Mouse (Mus musculus) erythroid progenitor cell, adult 5-6 weeks (primary cell): ENCODE data around the gene 1700001P01Rik. TPM values are rescaled to one million over a fixed set of nuclear protein-coding genes. Genes with fewer than 3 reads are reported as not detected.

Experiments
- ATAC-seq: replicated peaks from 2 replicates; pipeline ENCODE4 v1.8.0; 2016; ENCODE audit warnings: moderate number of reproducible peaks, mild to moderate bottlenecking, moderate TSS enrichment, inconsistent platforms; ENCODE audit not compliant: poor library complexity, low FRiP score, severe bottlenecking
- total RNA-seq, 2 experiments: library from RNA; stranded (forward) in 1 of 2; stranded (reverse) in 1 of 2; fragments of 150-400 nt in 1 of 2; fragments of 186-747, 209-891 nt in 1 of 2; gene quantifications; 2 replicates each; pipeline versions ENCODE4 v1.2.3 to v1.2.4; 2015 to 2017; ENCODE audit warnings: low replicate concordance in 2 of 2

The 1700001P01Rik gene
- total RNA-seq, 2 experiments from 2014 or later: not detected

DNA sequence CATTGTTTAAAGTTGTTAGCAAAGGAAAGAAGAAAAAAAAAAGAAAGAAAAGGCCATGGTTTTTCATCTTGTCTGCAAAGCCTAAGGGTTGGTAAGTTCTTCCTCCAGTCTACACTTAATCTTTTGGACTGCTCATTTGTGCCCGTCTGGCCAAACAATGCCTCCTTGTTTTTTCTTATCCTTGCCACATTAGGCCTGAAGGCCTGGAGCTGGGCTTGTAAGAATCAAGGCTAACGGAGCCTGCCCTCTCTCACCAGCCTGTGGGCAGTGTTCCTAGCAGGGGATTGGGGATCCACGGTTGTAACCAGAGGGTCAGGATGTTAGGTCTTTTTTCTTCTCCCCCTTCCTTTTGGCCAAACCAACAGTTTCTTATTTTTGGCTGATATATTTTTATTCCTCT lies 35.3 kb upstream of the 1700001P01Rik start:
- no peak for ATAC-seq

GRCm38 (mm10) chr11:97810356-97810755 lies 34.6 kb upstream of the 1700001P01Rik start:
- ATAC-seq: no peak

GRCm38 (mm10) chr11:97809235-97810121 lies 33.8 kb upstream of the 1700001P01Rik start:
- ATAC-seq: no peak

- no peak for ATAC-seq
Measured at GRCm38 (mm10) chr11:97808621-97809234, 33.0 kb upstream of the 1700001P01Rik start.

GRCm38 (mm10) chr11:97808093-97808492 lies 32.4 kb upstream of the 1700001P01Rik start:
- ATAC-seq: no peak

GRCm38 (mm10) chr11:97807626-97808025 lies 31.9 kb upstream of the 1700001P01Rik start:
- ATAC-seq: no peak

DNA sequence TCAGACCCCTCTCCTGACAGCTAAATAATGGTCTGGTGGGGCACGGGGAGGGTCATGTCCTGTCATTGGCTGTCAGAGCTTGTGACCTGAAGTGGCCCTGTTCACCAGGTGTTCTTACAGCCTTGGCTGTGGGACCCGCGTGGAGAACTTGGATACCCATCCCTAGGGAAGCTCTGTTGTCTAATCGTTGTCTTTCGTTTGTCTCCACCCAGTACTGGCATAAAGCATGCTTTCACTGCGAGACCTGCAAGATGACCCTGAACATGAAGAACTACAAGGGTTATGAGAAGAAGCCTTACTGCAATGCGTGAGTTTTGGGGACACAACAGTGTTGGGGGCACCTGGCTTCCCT lies 30.9 kb upstream of the 1700001P01Rik start:
- no peak for ATAC-seq

DNA sequence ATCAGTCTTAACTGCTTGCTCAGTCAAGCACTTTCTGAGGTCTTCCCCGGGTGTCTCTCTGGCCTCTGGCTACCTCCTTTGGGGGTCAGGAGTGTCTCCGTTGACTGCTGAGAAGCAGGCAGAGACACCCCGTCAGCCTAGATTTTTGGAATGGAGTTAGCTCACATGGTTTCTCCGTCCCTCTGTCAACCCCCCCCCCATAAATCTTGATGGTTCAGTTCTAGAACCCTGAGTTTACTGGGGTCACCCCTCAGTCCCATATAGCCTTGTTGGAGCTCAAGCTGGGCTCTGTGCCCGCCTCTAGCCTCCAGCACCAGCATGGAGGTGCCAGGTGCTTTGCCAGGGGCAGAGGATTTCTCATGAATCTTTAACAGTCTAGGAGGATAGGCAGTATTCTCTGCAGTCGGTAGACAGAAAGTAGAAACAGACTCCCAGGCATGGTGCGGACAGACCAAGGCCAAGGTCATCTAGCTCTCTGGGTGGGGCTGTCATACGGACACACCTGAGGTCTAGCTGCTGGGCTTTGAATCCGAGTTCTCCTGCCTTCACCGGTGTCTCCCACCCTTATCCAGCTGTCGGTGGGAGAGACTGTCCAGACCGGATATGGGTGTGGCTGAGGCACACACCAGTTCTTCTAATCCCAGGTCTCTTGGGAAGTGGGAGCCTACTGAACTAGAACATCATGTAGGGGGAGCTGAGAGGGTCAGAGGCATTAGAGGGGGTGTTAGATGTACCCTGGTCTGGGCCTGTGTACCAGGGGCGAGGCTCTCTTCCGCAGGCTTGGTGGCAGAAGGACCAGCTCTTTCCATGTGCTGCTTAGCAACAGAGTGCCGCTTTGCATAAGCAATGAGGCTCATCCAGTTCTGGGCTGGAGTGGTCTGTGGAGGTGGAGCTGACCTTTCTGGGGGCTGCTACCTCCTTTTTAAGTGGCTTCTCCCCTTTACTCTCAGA lies 30.2 kb upstream of the 1700001P01Rik start:
- no peak for ATAC-seq

DNA sequence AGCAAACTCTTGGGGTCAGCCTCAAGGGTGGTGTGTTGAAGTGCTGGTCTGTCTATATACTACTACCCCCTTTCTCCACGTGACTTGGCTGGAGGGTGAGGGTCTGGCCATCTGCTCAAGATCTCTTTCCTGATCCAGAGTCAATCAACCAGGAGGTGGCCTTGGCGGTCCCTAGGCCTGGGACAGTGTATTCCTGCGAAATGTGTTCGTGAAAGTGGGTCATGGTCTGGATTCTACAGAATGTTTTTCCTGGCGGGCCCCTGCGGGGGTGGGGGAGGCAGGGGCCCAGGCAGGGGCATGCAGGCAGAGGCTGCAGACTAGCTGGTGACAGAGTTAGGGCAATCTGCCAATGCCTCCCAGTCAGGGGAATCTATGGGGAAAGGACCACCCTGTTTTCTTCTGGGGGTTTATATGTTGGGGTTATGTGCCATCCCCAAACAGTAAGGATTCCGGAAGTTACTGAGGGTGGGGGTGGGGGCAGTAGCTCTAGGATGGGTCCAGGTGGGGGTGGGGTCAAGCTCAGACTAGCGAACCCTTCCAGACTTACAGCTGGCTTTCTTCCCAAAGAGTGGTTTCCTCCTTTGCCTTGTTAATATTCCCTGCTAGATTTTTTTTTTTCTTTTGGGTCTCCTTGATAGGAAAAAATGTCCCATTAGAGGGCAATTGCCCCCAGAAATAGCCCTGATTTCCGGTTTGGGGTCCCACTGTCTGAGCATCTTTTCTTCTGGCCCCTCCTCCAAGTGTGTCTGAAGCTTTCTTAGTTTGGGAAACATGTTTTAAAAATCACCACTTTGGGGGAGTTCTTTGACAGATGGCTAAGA lies 29.3 kb upstream of the 1700001P01Rik start:
- no peak for ATAC-seq

DNA sequence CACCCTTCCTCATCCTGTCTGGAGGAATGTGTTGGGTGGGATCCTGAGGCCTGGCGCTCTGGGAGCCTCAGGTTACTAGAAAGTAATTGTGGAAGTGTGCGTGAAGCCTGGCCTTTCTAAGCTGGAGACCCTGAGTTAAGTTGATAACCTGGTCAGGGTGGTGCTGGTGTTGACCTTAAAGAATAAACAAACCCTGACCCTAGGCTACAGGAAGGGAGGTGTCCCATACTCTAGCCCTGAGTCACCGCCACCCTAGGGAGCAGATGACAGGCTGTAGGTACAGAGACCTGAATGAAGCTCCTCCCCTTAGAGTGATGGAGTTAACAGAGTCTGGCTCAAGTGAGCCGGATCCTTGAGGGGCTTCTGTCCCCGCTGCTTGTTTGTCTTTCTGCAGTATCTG lies 28.1 kb upstream of the 1700001P01Rik start:
- no peak for ATAC-seq

DNA sequence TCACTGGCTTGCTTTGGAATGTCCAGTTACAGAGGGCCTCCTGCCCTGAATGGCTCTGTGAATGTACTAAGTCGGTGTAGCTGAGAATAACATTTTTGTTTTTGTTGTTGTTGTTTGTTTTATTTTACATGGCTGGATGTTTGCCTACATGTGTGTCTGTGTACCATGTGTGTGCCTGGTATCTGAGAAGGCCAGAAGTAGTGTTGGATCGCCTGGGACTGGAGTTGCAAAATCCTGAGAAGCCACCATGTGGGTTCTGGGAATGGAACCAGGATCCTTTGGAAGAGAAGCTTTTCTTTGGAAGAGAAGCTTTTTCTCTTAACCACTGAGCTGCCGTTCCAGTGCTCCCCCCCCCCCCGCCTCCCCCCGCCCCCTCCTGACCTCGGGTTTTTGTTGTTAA lies 26.8 kb upstream of the 1700001P01Rik start:
- no peak for ATAC-seq

DNA sequence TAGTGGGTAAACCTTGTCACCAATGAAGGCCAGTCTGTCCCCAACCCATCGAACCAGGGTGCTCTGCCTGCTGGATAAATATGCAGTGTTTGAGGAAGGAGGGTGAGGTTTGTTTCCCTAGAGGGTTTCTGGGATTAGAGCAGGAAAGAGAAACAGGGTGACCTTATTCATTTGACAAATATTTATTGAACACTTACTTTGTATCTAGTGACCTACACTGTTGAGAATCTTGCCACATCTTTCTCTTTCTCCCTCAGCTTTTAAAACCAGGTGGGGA lies 26.4 kb upstream of the 1700001P01Rik start:
- no peak for ATAC-seq

DNA sequence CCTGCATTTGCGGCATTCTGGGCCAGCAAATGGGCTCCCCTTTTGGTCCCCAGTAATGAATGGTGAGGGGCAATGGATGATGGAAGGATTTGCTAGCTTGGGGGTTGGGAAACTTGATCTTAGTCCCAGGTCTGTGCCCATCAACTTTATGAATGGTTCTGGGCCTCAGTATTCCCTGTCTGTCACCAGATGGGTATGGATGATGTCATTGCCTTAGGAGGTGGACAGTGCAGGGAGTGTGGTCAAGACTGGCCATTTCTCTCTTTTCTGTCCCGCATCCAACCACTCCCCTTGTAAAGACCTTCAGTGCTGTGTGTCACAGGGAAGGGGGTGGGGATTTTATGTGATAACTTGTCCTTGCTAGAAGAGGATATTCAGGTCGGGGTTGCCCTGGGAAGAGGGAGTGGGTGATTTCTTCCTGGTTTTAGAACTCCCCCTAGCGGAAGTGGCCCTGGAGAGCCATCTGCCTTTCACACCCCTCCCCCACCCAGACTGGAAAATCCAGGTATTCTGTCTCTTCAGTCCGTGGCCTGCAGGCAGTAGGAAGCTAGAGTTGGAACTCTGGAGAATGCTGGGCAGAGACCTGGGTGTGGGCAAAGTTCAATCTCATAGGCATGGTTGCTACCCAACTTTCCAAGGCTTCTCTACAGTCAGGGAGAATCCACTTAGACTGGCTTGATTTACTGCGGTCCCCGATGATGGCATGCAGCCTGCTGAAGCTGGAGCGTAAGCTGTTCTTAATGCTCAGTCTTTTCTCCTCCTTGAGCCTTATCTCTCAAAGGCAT lies 25.9 kb upstream of the 1700001P01Rik start:
- no peak for ATAC-seq

DNA sequence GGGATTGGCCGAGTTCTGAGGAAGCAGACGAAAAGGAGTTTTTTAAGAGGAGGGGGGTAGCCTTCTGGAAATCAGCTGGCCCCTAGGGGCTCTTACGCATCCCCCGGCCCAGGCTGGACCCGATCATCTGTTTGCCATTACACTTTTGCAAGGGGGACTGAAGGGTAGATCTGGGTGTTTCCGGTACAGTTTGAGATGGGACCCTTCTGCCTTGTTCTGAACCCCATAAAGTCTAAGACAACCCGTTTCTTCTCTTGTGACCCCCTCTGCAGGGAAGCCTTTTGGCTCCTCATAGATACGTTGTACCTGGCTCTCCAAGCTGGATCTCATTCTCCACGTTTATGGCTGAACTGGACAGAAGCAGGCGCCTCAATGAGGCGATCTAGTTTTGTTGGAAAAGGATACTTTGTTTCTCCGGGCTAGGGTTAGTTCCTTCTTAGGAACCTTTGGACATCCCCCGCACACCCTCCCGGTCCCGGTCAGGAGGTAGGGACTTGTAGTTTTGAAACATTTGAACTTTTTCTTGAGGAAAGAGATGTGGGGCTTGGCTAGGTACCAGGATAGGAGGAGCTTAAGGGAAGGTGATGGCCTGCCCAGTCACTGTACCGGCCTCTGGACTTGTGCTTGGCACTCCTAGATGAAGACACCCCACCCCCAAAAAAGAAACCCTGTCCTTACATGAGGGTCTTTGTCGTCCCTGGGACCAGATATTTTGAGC lies 25.1 kb upstream of the 1700001P01Rik start:
- no peak for ATAC-seq

DNA sequence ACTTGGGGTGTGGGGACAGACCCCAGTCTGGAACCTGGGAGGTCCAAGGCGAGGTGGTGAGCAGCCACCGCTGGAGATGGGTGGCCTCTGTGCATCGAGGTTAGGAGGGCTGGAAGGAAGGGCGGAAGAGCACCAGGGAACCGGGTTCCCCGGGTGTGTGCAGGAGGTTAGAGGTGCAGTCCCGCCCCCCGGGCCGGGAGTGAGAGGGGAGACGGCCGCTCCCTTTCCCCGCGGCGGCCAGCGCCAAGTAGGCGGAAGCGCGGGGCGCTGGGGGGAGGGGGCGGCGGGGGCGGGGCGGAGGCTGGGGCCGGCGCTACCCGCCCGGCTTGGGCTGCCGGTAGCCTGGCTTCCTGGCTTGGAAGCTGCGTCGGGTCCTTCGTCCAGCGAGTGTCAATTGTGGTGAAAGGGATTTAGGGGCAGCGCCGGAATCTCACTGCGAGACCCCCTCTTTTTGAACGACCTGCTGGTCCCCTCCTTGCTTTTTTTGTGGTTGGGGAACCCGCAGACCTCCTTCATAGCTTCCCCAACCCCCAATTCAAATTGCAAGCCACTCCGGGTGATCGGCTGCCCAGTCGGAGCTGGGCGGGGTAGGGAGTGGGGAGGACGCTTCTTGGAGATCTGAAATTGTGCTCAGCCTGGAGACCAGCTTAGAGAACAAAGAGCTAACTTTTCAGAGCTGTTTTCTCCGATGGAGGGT lies 24.4 kb upstream of the 1700001P01Rik start:
- ATAC-seq: peak; percentile 55

DNA sequence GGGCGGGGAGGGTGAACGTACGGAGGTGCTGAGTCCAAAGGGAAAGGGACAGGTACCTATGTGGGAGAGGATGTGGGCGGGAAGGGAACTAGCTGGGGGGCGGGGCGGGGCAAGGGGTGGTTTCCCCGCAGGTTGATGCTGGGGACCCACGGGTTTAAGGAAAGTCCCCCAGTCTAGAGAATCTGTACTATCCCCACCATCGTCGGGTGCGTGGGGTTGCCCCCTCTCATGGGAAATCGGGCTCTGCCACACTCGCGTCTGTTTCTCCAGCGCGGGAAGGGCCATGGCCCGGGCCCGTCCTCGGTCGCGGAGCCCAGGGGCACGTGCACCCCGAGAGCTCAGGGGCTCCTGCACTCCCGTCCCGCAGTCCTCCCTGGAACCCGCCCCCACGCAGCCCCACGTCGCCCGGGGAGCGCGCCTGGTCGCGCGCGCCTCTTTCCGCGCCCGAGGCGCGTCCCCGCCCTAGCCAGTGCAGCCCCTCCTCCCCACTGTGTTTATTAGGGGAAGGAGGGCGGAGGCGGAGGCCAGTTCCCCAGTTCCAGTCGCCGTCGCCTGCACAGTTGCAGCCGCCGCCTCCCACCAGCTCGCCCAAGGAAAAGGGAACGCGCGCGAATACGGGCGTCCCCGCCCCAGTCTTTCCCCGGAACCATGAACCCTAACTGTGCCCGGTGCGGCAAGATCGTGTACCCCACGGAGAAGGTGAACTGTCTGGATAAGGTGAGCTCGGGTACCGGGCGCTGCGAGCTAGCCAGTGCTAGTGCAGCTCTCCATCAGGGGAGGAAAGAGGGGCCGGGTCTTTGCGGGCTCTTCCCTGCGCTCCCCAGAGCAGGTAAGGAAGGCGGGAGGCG lies 23.7 kb upstream of the 1700001P01Rik start:
- peak; percentile 70 for ATAC-seq

GRCm38 (mm10) chr11:97798782-97799145 lies 23.0 kb upstream of the 1700001P01Rik start, which contains the start of gene Lasp1:
Gene Lasp1, plus strand, starts transcription at chr11:97799000.
- no peak for ATAC-seq
